Mouse (Mus musculus): ENCODE results near the gene Zfp146.
A peak's percentile ranks its signal among the peaks of the same experiment; 100 is the strongest.
"Not testable (repeated sequence)": the region's sequence is repeated elsewhere in the genome, so short reads cannot be mapped to it uniquely, and the experiment has no call there.

DNA sequence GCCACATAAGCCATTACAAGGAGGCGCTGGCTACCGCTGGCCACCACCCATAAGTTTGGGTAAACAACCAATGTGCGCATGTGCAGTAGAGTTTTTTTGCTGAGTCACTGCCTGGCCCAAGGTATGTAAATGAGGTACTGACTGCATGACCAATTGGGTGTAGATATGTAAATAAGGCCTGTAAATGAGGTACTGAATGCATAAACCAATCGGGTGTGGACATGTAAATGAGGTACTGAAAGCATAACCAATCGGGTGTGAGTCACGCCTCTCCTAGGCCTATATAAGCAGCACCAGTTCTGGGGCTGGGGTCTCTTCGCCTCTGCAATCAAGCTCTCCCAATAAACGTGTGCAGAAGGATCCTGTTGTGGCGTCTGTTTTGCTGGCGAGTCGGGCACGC is 51.6 kb downstream of the Zfp146 start:
- not testable (repeated sequence) for TF ChIP-seq CHD2 (IDR thresholded peaks at IDR 0.05; ENCODE audit: low read depth, low read length); ZNF384 (IDR thresholded peaks at IDR 0.05; ENCODE audit: low read depth, low read length); ZC3H11A (IDR thresholded peaks at IDR 0.05; ENCODE audit: borderline replicate concordance, low read depth, low read length)
- peak; percentile 89 for TF ChIP-seq MAFK (IDR thresholded peaks at IDR 0.05; ENCODE audit: insufficient read depth, low read depth, low read length)
